Mouse (Mus musculus) hindbrain, embryonic 14.5 days (tissue): Measurements from ENCODE around the gene Carnmt1. TPM values are rescaled to one million over a fixed set of nuclear protein-coding genes. Genes with fewer than 3 reads are reported as not detected.

Experiments
- ATAC-seq: fragments of 200-750 bp; cut with Nextera tagmentation; 2 replicates; pipeline ENCODE4 v1.8.0; 2017; ENCODE audit warnings: moderate number of reproducible peaks, mild to moderate bottlenecking, moderate TSS enrichment, moderate library complexity; ENCODE audit not compliant: low FRiP score
- DNase-seq: peaks from one replicate; pipeline ENCODE4 v3.0.0-alpha.2; 2015; ENCODE audit warnings: low spot score
- H3K27ac ChIP-seq: fragments of 300-500 bp; sonication (generic); 2 replicates; pipeline ENCODE4 v1.5.1; 2014; ENCODE audit warnings: mild to moderate bottlenecking, moderate library complexity
- H3K27me3 ChIP-seq: fragments of 300-500 bp; sonication (generic); 2 replicates; pipeline ENCODE4 v1.6.1; 2014; ENCODE audit warnings: mild to moderate bottlenecking, low read length, mixed read lengths; ENCODE audit not compliant: control insufficient read depth, insufficient read depth
- H3K36me3 ChIP-seq: fragments of 300-500 bp; sonication (generic); replicated peaks from 2 replicates; pipeline ENCODE4 v1.6.1; 2014; ENCODE audit not compliant: control insufficient read depth, insufficient read depth
- H3K4me1 ChIP-seq: fragments of 300-500 bp; sonication (generic); replicated peaks from 2 replicates; pipeline ENCODE4 v1.6.1; 2014; ENCODE audit warnings: antibody characterized with exemption, low read length, mixed read lengths; ENCODE audit not compliant: control insufficient read depth, insufficient read depth
- H3K4me2 ChIP-seq: fragments of 300-500 bp; sonication (generic); replicated peaks from 2 replicates; pipeline ENCODE4 v1.6.1; 2014; ENCODE audit warnings: mild to moderate bottlenecking, moderate library complexity
- H3K4me3 ChIP-seq: fragments of 300-500 bp; sonication (generic); replicated peaks from 2 replicates; pipeline ENCODE4 v1.5.1; 2014; ENCODE audit warnings: mild to moderate bottlenecking, low read length
- H3K9ac ChIP-seq: fragments of 300-500 bp; sonication (generic); 2 replicates; pipeline ENCODE4 v1.6.1; 2014
- H3K9me3 ChIP-seq: fragments of 300-500 bp; sonication (generic); 2 replicates; pipeline ENCODE4 v1.6.1; 2016; ENCODE audit warnings: low read length; ENCODE audit not compliant: control insufficient read depth
- WGBS: fragments of 180-500 bp; shearing (Covaris S2); extraction: QIAGEN DNeasy Blood & Tissue Kit; methylation state at CpG from one replicate; pipeline ENCODE4 v1.1.7; 2014; 5-methylcytosine and 5-hydroxymethylcytosine counted together
- polyA plus RNA-seq: library from polyadenylated mRNA; unstranded; fragments of >200 nt; fragmentation: Nextera tagmentation; extraction: Ambion mirVana; gene quantifications from 2 replicates; pipeline ENCODE4 v1.2.1, GENCODE M21; 2014

Gene Carnmt1
- polyA plus RNA-seq, 1 experiment from 2014 or later: 15.4 TPM

GRCm38 (mm10) chr19:18716374-18716773, 45.8 kb downstream of the Carnmt1 start:
- no peak overlapping the region for H3K27ac ChIP-seq
- no peak overlapping the region for H3K4me2 ChIP-seq
- peaks cover 14% of the 10 kb centered on the region for H3K4me1 ChIP-seq
- no peaks in the 10 kb centered on the region for H3K27me3 ChIP-seq
- DNase-seq: peak; percentile 77
- H3K4me3 ChIP-seq: no peak overlapping the region
- no peaks in the 10 kb centered on the region for H3K9me3 ChIP-seq
- WGBS: 60% methylated on average over 1 of the region's 1 CpGs
- H3K9ac ChIP-seq: no peak overlapping the region
- ATAC-seq: no peak
- H3K36me3 ChIP-seq: peaks cover 16% of the 10 kb centered on the region

DNA sequence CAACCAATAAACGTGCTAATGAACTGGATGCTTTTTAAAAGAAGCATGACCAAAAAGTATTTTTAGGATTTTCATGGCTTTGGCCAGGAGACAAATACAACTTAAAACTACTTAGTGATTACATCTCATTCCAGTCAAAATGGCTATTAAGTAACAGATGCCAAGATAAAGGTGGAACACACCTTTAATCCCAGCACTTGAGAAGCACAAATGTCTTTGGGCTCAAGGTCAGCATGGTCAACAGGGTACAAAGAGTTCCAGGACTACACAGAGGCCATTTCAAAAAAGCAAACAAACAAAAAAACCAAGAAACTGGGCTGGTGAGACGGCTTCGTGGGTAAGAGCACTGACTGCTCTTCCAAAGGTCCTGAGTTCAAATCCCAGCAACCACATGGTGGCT, 49.8 kb downstream of the Carnmt1 start:
- H3K36me3 ChIP-seq: peaks cover 16% of the 10 kb centered on the region
- H3K9me3 ChIP-seq: no peaks in the 10 kb centered on the region
- H3K27me3 ChIP-seq: no peaks in the 10 kb centered on the region
- DNase-seq: no peak
- no peak overlapping the region for H3K4me2 ChIP-seq
- 94% methylated on average over 3 of the region's 3 CpGs for WGBS
- H3K4me1 ChIP-seq: no peaks in the 10 kb centered on the region
- no peak overlapping the region for H3K27ac ChIP-seq
- H3K9ac ChIP-seq: no peak overlapping the region
- no peak overlapping the region for H3K4me3 ChIP-seq
- ATAC-seq: no peak

DNA sequence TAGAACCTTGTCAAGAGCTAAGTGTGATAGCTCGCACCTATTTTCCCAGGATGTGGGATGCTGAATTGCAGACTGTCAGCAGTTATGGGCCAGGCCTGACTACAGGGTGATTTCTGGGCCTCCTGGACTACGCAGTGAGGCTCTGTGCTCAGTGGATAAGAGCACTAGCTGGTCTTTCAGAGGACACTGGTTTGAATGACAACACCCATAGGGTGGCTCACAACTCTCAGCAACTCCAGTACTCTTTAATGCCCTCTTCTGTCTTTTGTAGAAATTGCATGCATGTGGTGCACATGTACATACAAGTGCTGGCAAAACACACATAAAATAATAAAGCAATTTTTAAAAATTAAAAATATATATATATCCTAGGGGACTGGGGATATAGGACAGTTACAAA, 54.6 kb downstream of the Carnmt1 start:
- WGBS: 93% methylated on average over 2 of the region's 2 CpGs
- no peak overlapping the region for H3K4me3 ChIP-seq
- H3K9ac ChIP-seq: no peak overlapping the region
- H3K4me1 ChIP-seq: no peaks in the 10 kb centered on the region
- no peak overlapping the region for H3K4me2 ChIP-seq
- DNase-seq (no peak), ATAC-seq (no peak)
- H3K27ac ChIP-seq: no peak overlapping the region
- H3K9me3 ChIP-seq: no peaks in the 10 kb centered on the region
- no peaks in the 10 kb centered on the region for H3K36me3 ChIP-seq
- H3K27me3 ChIP-seq: no peaks in the 10 kb centered on the region

DNA sequence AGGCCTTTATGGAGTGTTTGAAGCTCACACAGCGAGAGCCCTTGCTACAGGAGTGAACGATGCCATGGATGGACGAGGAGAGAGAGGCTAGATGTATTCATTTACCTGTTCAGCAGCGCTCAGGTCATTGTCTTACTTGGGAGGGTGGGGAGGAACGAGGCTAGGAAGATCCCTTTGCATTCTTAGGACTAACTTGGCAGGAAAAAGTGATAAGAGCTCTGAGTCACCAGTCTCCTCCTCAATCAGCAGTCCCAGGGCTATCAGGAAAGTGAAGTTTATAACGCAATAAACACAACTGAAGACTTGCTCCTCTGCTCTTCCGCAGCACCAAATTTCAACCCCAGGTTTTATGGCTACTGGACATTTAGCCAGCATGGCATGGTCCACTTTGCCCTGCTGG, 59.7 kb downstream of the Carnmt1 start:
- Histone ChIP-seq H3K4me3 (no peak overlapping the region), H3K9me3 (no peaks in the 10 kb centered on the region), H3K4me2 (no peak overlapping the region), H3K4me1 (no peaks in the 10 kb centered on the region), H3K27ac (no peak overlapping the region), H3K36me3 (no peaks in the 10 kb centered on the region), H3K27me3 (no peaks in the 10 kb centered on the region), H3K9ac (no peak overlapping the region)
- no peak for DNase-seq
- ATAC-seq: no peak
- 85% methylated on average over 7 of the region's 7 CpGs for whole genome bisulfite sequencing

- Histone ChIP-seq H3K27ac (no peak overlapping the region), H3K27me3 (no peaks in the 10 kb centered on the region), H3K36me3 (no peaks in the 10 kb centered on the region), H3K4me2 (no peak overlapping the region), H3K4me3 (no peak overlapping the region), H3K9ac (no peak overlapping the region), H3K9me3 (no peaks in the 10 kb centered on the region), H3K4me1 (no peaks in the 10 kb centered on the region)
- WGBS: 66% methylated on average over 7 of the region's 7 CpGs
- no peak for DNase-seq
- ATAC-seq: no peak
These were observed 60.5 kb downstream of the Carnmt1 start for GRCm38 (mm10) chr19:18731077-18731476.

DNA sequence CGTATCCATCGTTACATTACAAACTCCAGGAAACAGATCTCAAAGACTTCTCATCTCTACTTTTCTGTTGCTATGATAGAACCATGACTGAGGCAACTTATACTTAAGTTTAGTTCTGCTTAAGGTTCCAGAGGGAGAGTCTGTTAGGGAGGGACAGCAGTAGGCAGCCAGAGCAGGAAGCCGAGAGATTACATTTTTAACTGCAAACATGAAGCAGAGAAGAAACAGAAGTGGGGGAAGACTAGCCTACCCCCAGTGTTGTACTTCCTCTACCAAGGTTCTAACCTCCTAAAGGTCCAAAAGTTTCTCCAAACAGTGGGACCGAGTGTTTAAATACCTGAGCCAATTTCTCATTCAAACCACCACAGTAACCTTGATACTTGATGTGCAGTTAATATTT, 65.3 kb downstream of the Carnmt1 start:
- Histone ChIP-seq H3K9me3 (no peaks in the 10 kb centered on the region), H3K27ac (no peak overlapping the region), H3K4me2 (no peak overlapping the region), H3K4me1 (no peaks in the 10 kb centered on the region), H3K27me3 (no peaks in the 10 kb centered on the region), H3K4me3 (no peak overlapping the region), H3K9ac (no peak overlapping the region), H3K36me3 (no peaks in the 10 kb centered on the region)
- WGBS: 94% methylated on average over 4 of the region's 4 CpGs
- DNase-seq: no peak
- ATAC-seq: no peak

DNA sequence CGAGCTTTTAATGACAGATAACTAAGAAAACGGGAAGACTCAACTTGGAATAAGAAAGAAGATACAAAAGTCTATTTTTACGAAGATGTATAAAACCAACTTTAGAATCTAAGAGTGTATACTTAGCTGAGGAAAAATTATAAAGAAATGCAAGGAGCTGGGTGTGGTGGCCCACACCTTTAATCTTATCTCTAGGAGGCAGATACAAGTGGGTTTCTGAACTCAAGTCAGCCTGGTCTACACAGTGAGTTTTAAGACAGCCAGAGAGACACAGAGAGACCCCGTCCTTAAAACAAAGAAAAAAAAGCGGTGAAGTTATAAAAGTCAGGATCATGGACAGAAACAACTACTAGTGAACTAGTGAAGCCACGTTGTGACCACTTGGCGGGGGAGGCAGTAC, 68.6 kb downstream of the Carnmt1 start:
- ATAC-seq (no peak), DNase-seq (no peak)
- no peak overlapping the region for H3K27ac ChIP-seq
- no peaks in the 10 kb centered on the region for H3K27me3 ChIP-seq
- H3K4me2 ChIP-seq: no peak overlapping the region
- H3K4me3 ChIP-seq: no peak overlapping the region
- H3K9ac ChIP-seq: no peak overlapping the region
- H3K9me3 ChIP-seq: no peaks in the 10 kb centered on the region
- H3K36me3 ChIP-seq: no peaks in the 10 kb centered on the region
- WGBS: 88% methylated on average over 7 of the region's 7 CpGs
- no peaks in the 10 kb centered on the region for H3K4me1 ChIP-seq

DNA sequence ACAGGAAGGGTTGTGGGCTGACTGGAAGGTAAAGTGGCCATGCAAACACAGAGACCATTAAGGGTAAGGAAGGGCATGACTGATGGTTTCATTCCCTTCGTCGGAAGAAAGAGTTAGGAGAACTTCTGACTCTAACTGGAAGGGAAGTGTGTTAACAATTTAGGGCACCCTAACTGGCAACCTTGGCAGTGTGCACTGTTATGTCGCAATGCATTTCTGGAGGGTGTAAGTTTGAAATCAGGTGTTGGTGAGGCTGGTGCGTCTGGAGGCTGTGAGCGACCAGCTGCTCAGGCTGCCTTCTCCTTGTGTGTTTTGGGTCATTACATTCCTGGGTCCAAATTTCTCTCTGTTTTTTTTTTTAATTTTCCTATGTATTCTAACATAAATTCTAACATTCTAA, 73.4 kb downstream of the Carnmt1 start:
- H3K27ac ChIP-seq: no peak overlapping the region
- no peak overlapping the region for H3K9ac ChIP-seq
- no peak overlapping the region for H3K4me3 ChIP-seq
- no peaks in the 10 kb centered on the region for H3K9me3 ChIP-seq
- no peak for ATAC-seq
- 92% methylated on average over 5 of the region's 5 CpGs for WGBS
- no peaks in the 10 kb centered on the region for H3K27me3 ChIP-seq
- H3K4me2 ChIP-seq: no peak overlapping the region
- H3K36me3 ChIP-seq: no peaks in the 10 kb centered on the region
- DNase-seq: no peak
- H3K4me1 ChIP-seq: no peaks in the 10 kb centered on the region

- DNase-seq (no peak), ATAC-seq (no peak)
- H3K36me3 ChIP-seq: no peaks in the 10 kb centered on the region
- peaks cover 6% of the 10 kb centered on the region for H3K4me1 ChIP-seq
- H3K4me2 ChIP-seq: no peak overlapping the region
- no peak overlapping the region for H3K4me3 ChIP-seq
- no peaks in the 10 kb centered on the region for H3K9me3 ChIP-seq
- 93% methylated on average over 5 of the region's 5 CpGs for WGBS
- peaks cover 13% of the 10 kb centered on the region; the same call in 1 of the 2 replicates for H3K27me3 ChIP-seq
- H3K27ac ChIP-seq: no peak overlapping the region
- no peak overlapping the region for H3K9ac ChIP-seq
These were observed 76.2 kb downstream of the Carnmt1 start for GRCm38 (mm10) chr19:18746576-18747340.

GRCm38 (mm10) chr19:18747379-18747778, 76.8 kb downstream of the Carnmt1 start:
- peaks cover 6% of the 10 kb centered on the region for H3K4me1 ChIP-seq
- H3K9me3 ChIP-seq: no peaks in the 10 kb centered on the region
- no peak overlapping the region for H3K4me3 ChIP-seq
- H3K4me2 ChIP-seq: no peak overlapping the region
- ATAC-seq (no peak), DNase-seq (no peak)
- 94% methylated on average over 4 of the region's 4 CpGs for WGBS
- peaks cover 13% of the 10 kb centered on the region; the same call in 1 of the 2 replicates for H3K27me3 ChIP-seq
- H3K9ac ChIP-seq: no peak overlapping the region
- H3K36me3 ChIP-seq: no peaks in the 10 kb centered on the region
- H3K27ac ChIP-seq: no peak overlapping the region
